Mouse (Mus musculus) CD4-positive, CD25-positive, alpha-beta regulatory T cell, adult 2 months (primary cell): ENCODE results near the gene Ect2.

ENCODE experiments used
- DNase-seq: peaks from one replicate; pipeline ENCODE4 v3.0.0-alpha.2; 2012; ENCODE audit warnings: low read depth, low spot score

The Ect2 gene

DNA sequence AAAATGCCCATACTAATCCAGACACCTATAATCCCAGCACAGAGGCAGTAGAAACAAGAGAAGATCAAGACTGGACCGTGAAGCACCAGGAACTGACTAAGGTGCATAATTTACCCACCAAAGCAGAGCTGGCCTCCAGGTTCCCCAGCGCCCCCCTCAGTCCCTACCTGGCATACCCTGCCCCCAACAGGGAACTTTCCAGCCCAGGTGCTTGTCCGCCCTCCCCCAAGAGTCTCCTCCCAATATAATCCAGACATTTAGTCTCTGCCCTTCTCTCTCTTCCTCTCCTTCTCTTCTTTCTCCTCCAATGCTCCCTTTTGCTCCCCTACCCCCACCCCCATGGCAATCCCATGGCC, 2.9 kb upstream of the Ect2 start:
- no peak for DNase-seq

DNA sequence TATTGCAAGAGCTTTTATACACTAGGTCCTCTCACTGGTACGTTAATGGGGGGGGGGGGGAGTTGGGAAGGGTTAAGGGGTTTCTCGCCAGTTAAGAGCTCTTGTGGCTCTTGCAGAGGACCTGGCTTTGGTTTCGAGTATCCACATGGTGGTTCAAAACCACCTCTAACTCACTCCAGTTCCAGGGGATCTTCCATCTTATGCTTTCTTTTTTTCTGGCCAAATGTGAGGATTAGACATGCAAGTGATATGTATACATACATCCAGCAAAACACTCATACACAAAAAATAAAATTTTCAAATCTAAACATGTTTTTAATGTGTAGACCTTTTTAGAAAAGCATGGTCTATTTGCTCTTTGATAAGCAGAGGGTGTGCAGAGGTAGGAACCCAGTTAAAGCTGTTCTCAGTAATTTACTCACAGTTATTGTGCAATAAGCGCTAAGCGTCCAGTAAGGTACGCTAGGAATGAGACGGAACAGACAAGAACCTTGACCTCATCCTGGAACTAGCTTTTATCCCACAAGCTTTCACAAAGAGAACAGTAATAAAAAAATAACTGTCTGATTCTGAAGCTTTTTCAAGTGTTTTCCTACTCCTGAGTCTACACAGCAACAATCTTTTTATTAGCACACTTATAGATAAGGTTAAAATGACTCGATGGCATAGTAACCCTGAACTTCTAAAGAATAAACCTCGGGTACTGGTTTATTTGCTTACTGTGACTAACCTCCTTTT, 2.3 kb upstream of the Ect2 start:
- DNase-seq, result no peak

DNA sequence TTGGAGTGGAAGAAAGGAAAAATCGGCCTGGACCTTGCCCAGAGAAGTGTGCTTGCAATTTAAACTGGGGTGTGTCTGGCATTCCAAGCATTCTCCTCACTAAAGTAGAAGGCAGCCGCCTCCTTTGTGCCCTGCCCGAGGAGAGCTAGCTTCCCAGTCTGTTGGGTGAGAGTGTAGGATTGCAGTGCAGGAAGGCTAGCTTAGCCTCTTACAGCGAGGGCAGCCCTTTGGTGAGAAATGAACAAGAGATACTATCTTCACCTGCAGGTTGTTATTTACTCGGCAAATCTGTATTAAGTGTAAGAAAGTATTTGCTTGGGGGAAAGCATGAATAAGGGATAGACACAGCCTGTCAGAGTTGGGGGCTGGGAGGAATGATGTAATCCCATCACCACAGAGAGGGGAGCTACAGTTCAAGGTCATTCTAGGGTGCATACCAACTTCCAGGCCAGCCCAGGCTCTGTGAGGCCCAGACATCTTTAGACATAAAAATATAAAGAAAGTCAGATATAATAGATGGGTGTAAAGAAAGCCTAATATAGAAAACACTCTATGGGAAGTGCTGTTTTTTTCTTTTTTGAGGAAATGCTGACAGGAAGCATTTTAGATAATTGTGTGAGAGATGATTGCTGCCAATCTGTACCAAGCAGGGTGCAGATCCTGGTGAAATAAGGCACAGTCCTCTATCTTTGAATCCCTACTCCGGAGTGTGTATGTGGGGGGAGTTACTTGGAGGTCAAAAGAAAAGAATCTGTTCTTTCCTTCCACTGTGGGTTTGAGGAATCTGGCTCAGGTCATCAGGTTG, 1.6 kb upstream of the Ect2 start:
- no peak for DNase-seq

DNA sequence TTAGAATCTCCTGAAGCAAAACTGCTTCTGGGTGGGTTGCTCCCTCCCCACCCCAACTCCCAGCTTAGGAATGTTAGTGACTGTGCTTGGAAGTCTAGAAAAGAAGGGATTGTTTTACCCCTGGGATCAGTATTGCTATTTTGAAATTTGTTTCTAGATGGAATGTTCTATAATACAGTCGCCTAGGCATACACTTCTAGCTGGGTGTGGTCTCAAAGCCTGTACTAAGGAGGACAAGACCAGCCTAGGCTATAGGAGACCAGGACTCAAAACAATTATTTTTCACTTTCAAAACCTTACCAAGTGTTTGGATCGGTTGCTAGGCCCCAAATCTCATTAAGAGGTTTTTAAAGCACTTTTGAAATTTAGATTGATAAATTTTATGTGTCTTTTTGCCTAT, 602 bp upstream of the Ect2 start:
- no peak for DNase-seq

DNA sequence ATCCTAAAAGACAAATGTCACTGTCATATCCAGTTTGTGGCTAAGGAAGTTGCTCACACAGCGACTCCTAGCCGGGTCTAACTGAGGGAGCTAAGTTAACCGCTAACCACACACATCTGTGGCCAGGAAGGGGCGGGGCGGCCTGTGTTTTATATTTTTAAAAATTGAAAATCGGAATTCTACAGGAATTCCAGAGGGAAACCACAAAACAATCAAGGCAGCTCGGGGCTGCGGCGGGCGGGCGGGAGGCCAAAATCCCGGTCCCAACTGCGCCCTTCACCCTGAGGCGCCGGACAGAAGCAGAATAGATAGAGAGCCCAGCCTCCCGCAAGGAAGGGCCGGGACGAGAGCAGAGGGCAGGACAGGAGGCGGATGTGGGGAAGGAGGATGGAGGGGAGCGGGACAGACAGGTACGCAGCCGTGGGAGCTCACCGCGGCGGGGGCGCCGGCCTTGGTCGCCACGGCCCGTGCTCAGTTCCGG, 447 bp downstream of the Ect2 start:
- peak; percentile 54 for DNase-seq

GRCm38 (mm10) chr3:27145733-27146132, 7.9 kb downstream of the Ect2 start:
- DNase-seq, result no peak

GRCm38 (mm10) chr3:27143570-27143969, 10.1 kb downstream of the Ect2 start:
- DNase-seq, result no peak

DNA sequence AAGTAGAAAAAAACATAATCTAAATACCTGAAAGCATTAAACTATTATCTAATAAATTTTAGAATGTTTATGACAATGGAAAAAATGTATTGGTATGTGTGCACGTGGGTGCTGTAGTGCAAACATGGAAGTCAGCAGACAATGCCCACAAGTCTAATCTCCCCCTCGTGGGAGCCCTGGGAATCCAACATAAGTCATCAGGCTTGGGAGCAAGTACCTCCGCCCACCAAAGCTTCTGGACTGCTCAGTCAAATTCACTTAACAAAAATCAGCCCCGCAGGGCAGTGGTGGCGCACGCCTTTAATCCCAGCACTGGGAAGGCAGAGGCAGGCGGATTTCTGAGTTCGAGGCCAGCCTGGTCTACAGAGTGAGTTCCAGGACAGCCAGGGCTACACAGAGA, 13.6 kb downstream of the Ect2 start:
- DNase-seq, result no peak

DNA sequence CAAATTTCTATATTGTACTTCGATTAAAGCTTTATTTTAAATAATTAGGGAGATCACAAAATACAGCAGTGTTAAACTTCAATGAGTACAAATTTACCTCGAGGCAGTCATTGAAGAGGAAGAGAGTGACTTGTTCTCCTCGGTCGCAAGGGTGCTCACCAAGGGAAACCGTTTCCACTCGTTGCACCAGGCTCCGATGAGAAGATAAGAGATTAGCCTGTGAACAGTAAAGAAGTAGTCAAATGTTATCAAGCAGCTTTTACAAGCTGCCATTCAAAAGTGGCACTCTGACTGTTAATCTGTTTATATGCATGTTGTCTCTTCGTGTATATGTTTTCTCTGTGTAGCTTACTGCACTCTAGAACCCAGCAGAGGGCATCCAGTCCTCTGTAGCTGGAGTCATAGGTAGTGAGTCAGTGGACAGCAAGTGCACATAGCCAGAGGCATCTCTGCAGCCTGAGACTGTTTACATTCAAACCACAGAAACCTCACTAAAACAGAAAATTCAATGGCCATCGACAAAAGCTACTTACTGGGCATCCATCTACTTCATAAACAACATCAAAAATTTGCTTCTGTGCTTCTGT, 31.7 kb downstream of the Ect2 start:
- DNase-seq, result no peak

DNA sequence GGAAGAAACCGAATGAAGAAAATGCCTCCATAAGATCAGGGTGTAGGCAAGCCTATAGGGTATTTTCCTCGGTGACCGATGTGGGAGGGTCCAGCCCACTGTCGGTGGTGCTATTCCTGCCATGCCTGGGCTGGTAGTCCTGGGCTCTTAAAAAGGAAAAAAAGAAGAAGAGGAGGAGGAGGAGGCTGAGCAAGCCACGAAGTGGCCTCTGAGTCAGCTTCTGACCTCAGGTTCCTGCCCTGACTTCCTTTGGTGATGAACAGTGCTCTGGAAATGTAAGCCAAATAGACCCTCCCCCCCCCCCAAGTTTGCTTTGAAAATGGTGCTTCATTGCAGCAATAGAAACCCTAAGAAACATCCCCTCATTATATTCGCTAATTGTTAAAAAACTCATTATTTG, 32.7 kb downstream of the Ect2 start:
- DNase-seq, result no peak

DNA sequence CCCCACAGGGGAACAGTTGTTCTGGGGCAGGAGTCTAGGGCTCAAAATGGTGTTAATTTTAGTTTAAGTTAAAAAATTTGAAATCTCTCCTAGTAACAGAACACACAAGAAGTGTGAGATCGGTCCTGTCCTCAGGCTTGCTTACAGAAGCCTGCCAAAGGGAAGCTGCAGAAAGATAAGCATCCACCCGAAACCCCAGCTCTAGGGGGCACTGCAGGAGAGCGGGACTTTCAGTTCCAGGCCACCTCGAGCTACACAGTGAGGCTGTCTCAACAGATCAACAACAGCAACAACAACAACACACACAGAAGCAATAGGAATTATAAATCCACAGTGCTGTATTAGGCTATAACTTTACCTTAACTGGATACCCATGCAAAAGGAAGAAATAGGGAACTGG, 35.5 kb downstream of the Ect2 start:
- peak; percentile 13 for DNase-seq

DNA sequence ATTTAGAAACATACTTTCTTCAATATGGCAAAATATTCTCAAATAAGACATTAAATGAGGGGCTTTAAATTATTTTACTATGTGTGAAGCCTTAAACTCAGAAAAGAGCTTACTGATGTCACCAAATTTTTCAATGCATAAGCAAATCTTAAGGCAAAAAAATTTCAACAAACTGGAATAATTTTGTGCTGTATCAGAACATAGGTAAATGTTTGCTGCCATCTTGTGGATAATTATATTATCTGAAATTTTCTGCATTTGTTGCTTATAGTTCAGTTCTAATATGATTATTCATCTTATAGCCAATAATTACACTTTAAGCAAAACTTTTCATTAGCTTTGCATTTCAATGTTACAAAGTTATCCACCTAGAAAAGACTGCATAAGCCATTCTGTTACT, 42.8 kb downstream of the Ect2 start:
- DNase-seq, result peak; percentile 13

DNA sequence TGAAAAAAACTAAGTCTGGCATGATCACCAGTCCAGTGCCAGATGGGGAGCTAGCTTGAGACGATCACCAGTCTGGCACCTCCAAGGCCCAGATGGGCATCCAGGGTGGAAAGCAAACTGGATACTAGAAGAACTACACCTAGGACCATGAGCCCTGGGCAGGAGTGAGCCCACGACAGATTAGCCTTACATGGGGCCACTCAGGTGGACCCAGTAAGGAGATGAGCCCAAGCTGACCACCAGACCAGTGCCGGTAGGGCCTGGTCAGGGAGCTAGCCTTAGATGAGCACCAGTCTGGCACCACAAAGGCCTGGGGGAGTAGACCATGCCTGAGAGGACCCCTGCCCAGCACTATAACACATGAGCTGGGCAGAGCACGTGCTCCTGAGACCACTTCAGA, 44.6 kb downstream of the Ect2 start:
- no peak for DNase-seq

DNA sequence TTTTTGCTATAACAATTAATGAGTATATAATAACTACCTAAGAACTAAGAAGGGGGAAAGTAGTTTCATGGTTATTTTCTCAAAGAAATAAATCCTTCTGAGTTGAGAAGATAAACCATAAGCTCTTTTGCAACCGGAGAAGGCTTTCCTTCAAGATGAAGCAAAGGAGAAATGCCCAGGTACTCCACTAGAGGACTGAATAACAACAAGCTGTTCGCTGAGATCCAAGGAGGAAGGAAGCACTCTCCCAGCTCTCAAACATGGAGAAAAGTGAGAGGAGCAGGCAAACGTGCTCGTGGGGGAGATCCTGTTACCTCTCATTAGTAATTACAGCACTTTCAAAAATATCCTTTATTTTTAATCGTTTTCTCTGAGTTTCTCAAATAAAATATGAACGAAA, 46.5 kb downstream of the Ect2 start:
- DNase-seq, result no peak

- no peak for DNase-seq
Observed at GRCm38 (mm10) chr3:27102965-27103364, 50.7 kb downstream of the Ect2 start.

DNA sequence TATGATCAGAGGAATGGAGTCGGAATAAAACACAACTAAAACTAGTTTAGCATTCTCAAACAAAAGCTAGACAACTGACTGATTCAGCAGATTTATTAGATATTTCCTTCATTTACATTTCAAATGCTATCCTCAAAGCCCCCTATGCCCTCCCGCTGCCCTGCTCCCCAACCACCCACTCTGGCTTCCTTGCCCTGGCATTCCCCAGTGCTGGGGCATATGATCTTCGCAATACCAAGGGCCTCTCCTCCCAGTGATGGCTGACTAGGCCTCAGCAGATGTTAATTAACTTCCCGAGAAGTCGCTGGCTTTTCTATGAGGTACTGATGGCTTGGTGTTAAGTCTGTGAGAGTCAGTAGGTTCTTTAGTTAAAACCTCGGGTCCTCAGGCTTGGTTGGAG, 55.0 kb downstream of the Ect2 start:
- DNase-seq, result no peak

GRCm38 (mm10) chr3:27086221-27086620, 67.5 kb downstream of the Ect2 start:
- DNase-seq, result no peak

- no peak for DNase-seq
Observed at GRCm38 (mm10) chr3:27081229-27082060, 72.2 kb downstream of the Ect2 start.

GRCm38 (mm10) chr3:27080061-27080770, 73.5 kb downstream of the Ect2 start:
- no peak for DNase-seq

GRCm38 (mm10) chr3:27073884-27074283, 79.8 kb downstream of the Ect2 start:
- DNase-seq, result no peak

DNA sequence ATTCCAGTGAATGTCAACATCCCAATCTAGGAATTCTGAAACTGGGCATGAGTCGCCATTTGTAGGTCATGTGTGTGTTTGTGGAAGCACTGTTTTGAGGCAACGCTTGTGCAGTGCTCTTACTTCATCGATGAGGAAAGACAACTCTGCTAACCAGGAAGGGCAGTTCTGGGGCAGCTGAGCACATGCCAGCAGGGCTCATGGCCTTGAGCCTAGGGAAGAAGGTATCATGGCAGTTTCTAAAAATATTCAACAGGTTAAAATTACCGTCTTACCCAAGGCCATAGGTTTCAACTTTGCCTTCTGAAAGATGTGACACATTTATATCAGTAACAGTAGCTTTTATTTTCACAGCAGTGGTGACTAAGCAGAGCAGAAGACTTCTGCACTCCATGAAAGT, 82.0 kb downstream of the Ect2 start:
- DNase-seq, result no peak
